Mouse (Mus musculus) forebrain, embryonic 11.5 days (tissue): ENCODE results near the gene Tas2r138. TPM values are rescaled to one million over a fixed set of nuclear protein-coding genes. Genes with fewer than 3 reads are reported as not detected.

ENCODE experiments used
- ATAC-seq: fragments of 200-750 bp; cut with Nextera tagmentation; replicated peaks from 2 replicates; pipeline ENCODE4 v1.8.0; 2017; ENCODE audit warnings: moderate TSS enrichment; ENCODE audit not compliant: low FRiP score
- DNase-seq: peaks from one replicate; pipeline ENCODE4 v3.0.0-alpha.2; 2017; ENCODE audit warnings: low spot score
- H3K27ac ChIP-seq: fragments of 300-500 bp; sonication (generic); 2 replicates; pipeline ENCODE4 v1.5.1; 2014; ENCODE audit warnings: low read depth, low read length
- H3K27me3 ChIP-seq: fragments of 300-500 bp; sonication (generic); 2 replicates; pipeline ENCODE4 v1.6.1; 2014; ENCODE audit warnings: mild to moderate bottlenecking, low read length, mixed read lengths; ENCODE audit not compliant: control insufficient read depth, insufficient read depth
- H3K36me3 ChIP-seq: fragments of 300-500 bp; sonication (generic); 2 replicates; pipeline ENCODE4 v1.6.1; 2014; ENCODE audit warnings: mild to moderate bottlenecking, low read length, moderate library complexity, mixed read lengths; ENCODE audit not compliant: control insufficient read depth, insufficient read depth
- H3K4me1 ChIP-seq: fragments of 300-500 bp; sonication (generic); replicated peaks from 2 replicates; pipeline ENCODE4 v1.6.1; 2014; ENCODE audit warnings: low read length, mixed read lengths; ENCODE audit not compliant: control insufficient read depth, insufficient read depth
- H3K4me2 ChIP-seq: fragments of 300-500 bp; sonication (generic); 2 replicates; pipeline ENCODE4 v1.6.1; 2014; ENCODE audit warnings: low read depth, mild to moderate bottlenecking, low read length, moderate library complexity, mixed read lengths; ENCODE audit not compliant: severe bottlenecking
- H3K4me3 ChIP-seq: fragments of 300-500 bp; sonication (generic); 2 replicates; pipeline ENCODE4 v1.5.1; 2014; ENCODE audit warnings: low read depth, low read length
- H3K9ac ChIP-seq: fragments of 300-500 bp; sonication (generic); 2 replicates; pipeline ENCODE4 v1.6.1; 2014; ENCODE audit warnings: low read length
- H3K9me3 ChIP-seq: fragments of 300-500 bp; sonication (generic); 2 replicates; pipeline ENCODE4 v1.6.1; 2016; ENCODE audit warnings: low read length, mixed read lengths; ENCODE audit not compliant: control insufficient read depth
- WGBS: fragments of 180-500 bp; shearing (Covaris S2); extraction: QIAGEN DNeasy Blood & Tissue Kit; methylation state at CpG from one replicate; pipeline ENCODE4 v1.1.7; 2014; 5-methylcytosine and 5-hydroxymethylcytosine counted together
- polyA plus RNA-seq: library from polyadenylated mRNA; unstranded; fragments of >200 nt; fragmentation: Nextera tagmentation; extraction: Ambion mirVana; gene quantifications from 2 replicates; pipeline ENCODE4 v1.2.1, GENCODE M21; 2014

The Tas2r138 gene
- polyA plus RNA-seq, 1 experiment from 2014 or later, result not detected

DNA sequence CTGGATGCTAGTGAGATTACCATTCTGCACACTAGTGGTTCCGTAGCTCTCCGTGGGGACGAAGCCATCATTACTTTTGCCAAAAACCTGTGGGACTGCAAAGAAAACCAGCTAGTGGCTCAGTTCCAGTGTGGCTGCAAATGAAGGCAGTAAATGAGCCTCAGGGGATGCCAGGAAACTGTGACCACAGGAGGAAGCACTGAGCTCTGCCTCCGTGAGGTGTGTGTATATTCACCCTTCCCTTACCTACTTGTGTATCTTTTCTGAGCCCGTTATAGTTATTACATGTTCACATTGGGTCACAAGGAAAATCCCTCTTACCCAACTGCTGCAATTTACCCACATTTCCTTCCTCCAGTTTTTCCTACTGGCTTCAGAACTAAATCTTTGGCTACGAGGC is 28.8 kb downstream of the Tas2r138 start:
- no peak overlapping the region for H3K27ac ChIP-seq
- H3K4me1 ChIP-seq, result no peaks in the 10 kb centered on the region
- no peaks in the 10 kb centered on the region for H3K9me3 ChIP-seq
- ATAC-seq, result no peak
- H3K9ac ChIP-seq, result no peak overlapping the region
- H3K27me3 ChIP-seq, result no peaks in the 10 kb centered on the region
- no peak overlapping the region for H3K4me2 ChIP-seq
- no peak for DNase-seq
- no peak overlapping the region for H3K4me3 ChIP-seq
- H3K36me3 ChIP-seq, result no peaks in the 10 kb centered on the region
- WGBS, result 87% methylated on average over 6 of the region's 6 CpGs

GRCm38 (mm10) chr6:40576305-40576704 is 36.8 kb downstream of the Tas2r138 start:
- 74% methylated on average over 1 of the region's 1 CpGs for WGBS
- Histone ChIP-seq H3K4me2 (no peak overlapping the region), H3K27me3 (no peaks in the 10 kb centered on the region), H3K27ac (no peak overlapping the region), H3K4me3 (no peak overlapping the region), H3K36me3 (no peaks in the 10 kb centered on the region), H3K4me1 (no peaks in the 10 kb centered on the region), H3K9ac (no peak overlapping the region), H3K9me3 (no peaks in the 10 kb centered on the region)
- no peak for DNase-seq
- no peak for ATAC-seq

DNA sequence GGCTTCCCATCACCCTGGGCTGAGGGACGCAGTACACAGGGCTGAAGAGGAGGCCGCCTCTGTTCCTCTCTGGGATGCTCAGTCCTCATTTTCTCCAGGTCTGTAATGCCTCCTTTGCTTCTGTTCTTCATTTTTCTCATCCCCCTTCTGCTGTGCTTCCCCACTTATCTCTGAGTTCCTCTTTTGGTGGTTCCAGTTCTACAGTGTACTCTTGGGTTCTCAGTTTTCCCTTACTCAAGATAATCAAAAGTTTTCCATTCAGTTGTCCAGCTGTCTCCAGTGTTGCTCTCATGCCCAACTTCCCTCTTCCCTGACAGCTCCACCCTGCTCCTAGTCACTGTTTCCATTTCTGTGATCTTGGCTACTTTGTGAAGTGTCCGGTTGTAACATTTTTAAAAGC is 39.5 kb downstream of the Tas2r138 start:
- Histone ChIP-seq H3K27me3 (no peaks in the 10 kb centered on the region), H3K27ac (no peak overlapping the region), H3K4me3 (no peak overlapping the region), H3K4me1 (no peaks in the 10 kb centered on the region), H3K4me2 (no peak overlapping the region), H3K9ac (no peak overlapping the region), H3K9me3 (no peaks in the 10 kb centered on the region), H3K36me3 (no peaks in the 10 kb centered on the region)
- ATAC-seq, result no peak
- WGBS, result 78% methylated on average over 3 of the region's 3 CpGs
- no peak for DNase-seq

DNA sequence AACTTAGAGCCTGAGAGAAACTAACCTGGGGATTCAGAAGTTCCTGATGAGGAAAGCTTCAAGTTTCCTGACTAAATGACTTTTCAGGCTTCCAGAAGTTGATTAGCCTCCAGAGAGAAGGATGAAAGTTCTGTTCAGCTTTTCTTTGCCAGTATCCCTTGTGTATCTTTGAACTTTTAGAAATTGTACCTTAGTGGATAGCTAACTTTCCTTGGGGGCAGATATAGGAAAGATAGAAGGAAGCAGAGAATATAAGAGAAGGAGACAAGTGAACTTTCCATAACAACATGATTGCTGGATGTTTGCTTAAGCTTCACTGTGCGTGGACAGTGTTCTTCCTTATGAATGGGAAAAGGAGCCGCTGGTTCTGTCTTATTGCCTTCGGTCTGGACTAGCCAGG is 43.9 kb downstream of the Tas2r138 start, which contains the start of gene Olfr460:
Olfr460 (plus strand) TSS at position 301 of the 400 bp plus-strand sequence.
- WGBS, result 89% methylated on average over 3 of the region's 3 CpGs
- H3K27ac ChIP-seq, result no peak within 1 kb of the TSS
- no peaks in the 10 kb centered on the region for H3K9me3 ChIP-seq
- H3K4me3 ChIP-seq, result no peak within 1 kb of the TSS
- H3K27me3 ChIP-seq, result no peaks in the 10 kb centered on the region
- no peak for DNase-seq
- H3K4me2 ChIP-seq, result no peak within 1 kb of the TSS
- no peaks in the 10 kb centered on the region for H3K4me1 ChIP-seq
- ATAC-seq, result no peak
- no peaks in the 10 kb centered on the region for H3K36me3 ChIP-seq
- H3K9ac ChIP-seq, result no peak within 1 kb of the TSS

Other genes with a start within 250 kb of the Tas2r138 start
- gene E330009J07Rik, start 177.2 kb downstream of the Tas2r138 start, polyA plus RNA-seq, result 19.9 and 21.9 TPM in 2 replicates
- gene Wee2, start 174.2 kb downstream of the Tas2r138 start, polyA plus RNA-seq, result 0.12 and 0.15 TPM in 2 replicates
- 177 and 197 TPM in 2 replicates for gene Ssbp1, start 142.0 kb downstream of the Tas2r138 start, polyA plus RNA-seq
- gene Tas2r137, start 122.1 kb downstream of the Tas2r138 start, polyA plus RNA-seq, result not detected in 2 replicates
- gene Tas2r108, start 119.8 kb downstream of the Tas2r138 start, polyA plus RNA-seq, result 0.27 TPM in 1 of 2 replicates, not detected in the other
- gene Prss37, start 93.8 kb downstream of the Tas2r138 start, polyA plus RNA-seq, result not detected in 2 replicates
- 0.08 and 0.31 TPM in 2 replicates for gene Olfr461, start 58.3 kb downstream of the Tas2r138 start, polyA plus RNA-seq
- gene Olfr460, start 43.8 kb downstream of the Tas2r138 start, polyA plus RNA-seq, result not detected in 2 replicates
- 0.72 and 0.77 TPM in 2 replicates for gene Clec5a, start 27.5 kb downstream of the Tas2r138 start, polyA plus RNA-seq
- gene Mgam, start 15.5 kb upstream of the Tas2r138 start, polyA plus RNA-seq, result 0.08 TPM in 1 of 2 replicates, not detected in the other